Mouse (Mus musculus) kidney, embryonic 14.5 days (tissue): ENCODE results near the gene Mmadhc. TPM values are rescaled to one million over a fixed set of nuclear protein-coding genes. Genes with fewer than 3 reads are reported as not detected.
A peak's percentile ranks its signal among the peaks of the same experiment; 100 is the strongest.

ENCODE experiments used
- ATAC-seq: fragments of 200-750 bp; cut with Nextera tagmentation; 2 replicates; pipeline ENCODE4 v1.8.0; 2017; ENCODE audit warnings: moderate number of reproducible peaks, mild to moderate bottlenecking, moderate TSS enrichment, moderate library complexity; ENCODE audit not compliant: low FRiP score, low TSS enrichment
- H3K27ac ChIP-seq: fragments of 300-500 bp; sonication (generic); 2 replicates; pipeline ENCODE4 v1.5.1; 2014; ENCODE audit warnings: low read depth, mild to moderate bottlenecking, low read length, moderate library complexity, mixed read lengths
- H3K27me3 ChIP-seq: fragments of 300-500 bp; sonication (generic); 2 replicates; pipeline ENCODE4 v1.6.1; 2014; ENCODE audit warnings: mild to moderate bottlenecking, low read length; ENCODE audit not compliant: control insufficient read depth, insufficient read depth
- H3K36me3 ChIP-seq: fragments of 300-500 bp; sonication (generic); 2 replicates; pipeline ENCODE4 v1.6.1; 2014; ENCODE audit warnings: low read length, mixed read lengths; ENCODE audit not compliant: control insufficient read depth, insufficient read depth
- H3K4me1 ChIP-seq: fragments of 300-500 bp; sonication (generic); 2 replicates; pipeline ENCODE4 v1.6.1; 2014; ENCODE audit warnings: low read length, mixed read lengths; ENCODE audit not compliant: control insufficient read depth, insufficient read depth
- H3K4me2 ChIP-seq: fragments of 300-500 bp; sonication (generic); replicated peaks from 2 replicates; pipeline ENCODE4 v1.6.1; 2014; ENCODE audit warnings: low read depth, mild to moderate bottlenecking, low read length
- H3K4me3 ChIP-seq: fragments of 300-500 bp; sonication (generic); 2 replicates; pipeline ENCODE4 v1.5.1; 2014; ENCODE audit warnings: mild to moderate bottlenecking, low read length
- H3K9ac ChIP-seq: fragments of 300-500 bp; sonication (generic); 2 replicates; pipeline ENCODE4 v1.6.1; 2014; ENCODE audit warnings: low read depth, mild to moderate bottlenecking, low read length, moderate library complexity
- H3K9me3 ChIP-seq: fragments of 300-500 bp; sonication (generic); 2 replicates; pipeline ENCODE4 v1.6.1; 2016; ENCODE audit warnings: low read length; ENCODE audit not compliant: control insufficient read depth
- WGBS: fragments of 180-500 bp; shearing (Covaris S2); extraction: QIAGEN DNeasy Blood & Tissue Kit; methylation state at CpG from one replicate; pipeline ENCODE4 v1.1.7; 2014; 5-methylcytosine and 5-hydroxymethylcytosine counted together
- polyA plus RNA-seq: library from polyadenylated mRNA; unstranded; fragments of >200 nt; fragmentation: Nextera tagmentation; extraction: Ambion mirVana; gene quantifications from 2 replicates; pipeline ENCODE4 v1.2.1, GENCODE M21; 2014

Mmadhc gene
- polyA plus RNA-seq, 1 experiment from 2014 or later: 156 TPM

DNA sequence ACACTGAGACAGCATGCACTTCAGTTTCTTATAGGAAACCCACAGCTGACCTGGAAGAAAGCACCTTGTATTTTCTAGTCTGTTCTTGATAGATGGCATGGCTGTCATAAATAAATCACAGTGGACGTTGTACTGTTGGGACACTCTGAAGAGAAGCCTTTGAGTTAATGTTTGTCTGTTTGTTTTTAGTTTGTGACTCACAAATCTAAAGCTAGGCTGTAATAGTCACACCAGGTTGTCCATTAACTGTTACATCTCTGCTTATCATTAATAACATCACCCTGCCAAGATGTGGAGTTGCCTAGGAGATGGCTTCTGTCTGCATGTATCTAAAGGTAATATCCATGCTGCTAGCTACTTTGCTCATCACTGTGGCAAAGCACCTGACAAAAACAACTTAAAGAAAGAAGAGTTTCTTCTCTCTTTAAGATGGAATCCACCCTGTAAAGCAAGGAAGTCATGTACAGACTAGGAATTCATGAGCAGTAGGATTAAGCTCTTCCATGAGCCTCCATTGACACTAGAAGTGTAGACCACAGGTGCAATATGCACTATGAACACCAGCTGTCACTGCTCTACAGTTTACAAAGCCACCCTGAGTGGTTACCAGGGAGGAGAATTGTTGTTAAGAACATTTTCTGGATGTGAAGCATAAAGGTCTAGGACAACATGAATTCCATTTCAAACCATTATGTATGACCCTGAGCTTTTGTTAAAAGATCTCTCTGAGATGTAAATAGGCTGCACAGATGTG, 8.4 kb upstream of the Mmadhc start:
- Histone ChIP-seq H3K4me3 (no peak overlapping the region), H3K27me3 (no peaks in the 10 kb centered on the region), H3K36me3 (no peaks in the 10 kb centered on the region), H3K4me2 (no peak overlapping the region), H3K4me1 (no peaks in the 10 kb centered on the region), H3K27ac (no peak overlapping the region), H3K9ac (no peak overlapping the region), H3K9me3 (no peaks in the 10 kb centered on the region)
- WGBS: 26% methylated on average over 1 of the region's 1 CpGs
- no peak for ATAC-seq

DNA sequence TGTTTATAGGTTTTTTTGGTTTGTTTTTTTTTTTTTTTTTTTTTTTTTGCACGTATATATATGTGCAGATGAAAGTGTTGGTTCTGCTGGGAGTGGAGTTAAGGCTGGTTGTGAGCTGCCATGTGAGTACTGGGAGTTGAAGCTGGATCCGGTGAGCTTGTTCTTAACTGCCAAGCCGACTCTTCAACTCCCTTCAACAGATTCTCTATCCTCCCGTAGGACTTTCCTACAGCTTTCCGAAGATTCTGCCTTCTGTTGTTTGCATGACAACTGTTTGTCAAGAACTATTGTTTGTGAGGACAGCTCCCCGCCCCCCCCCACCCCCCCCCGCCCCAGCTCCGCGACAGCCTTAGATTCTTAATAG, 368 bp upstream of the Mmadhc start:
- ATAC-seq: 0 out of 2 replicates have a peak, but pooled peaks have one; percentile 29
- 0% methylated on average over 9 of the region's 9 CpGs for WGBS
- H3K36me3 ChIP-seq: peaks cover 3% of the 10 kb centered on the region; the same call in 1 of the 2 replicates

DNA sequence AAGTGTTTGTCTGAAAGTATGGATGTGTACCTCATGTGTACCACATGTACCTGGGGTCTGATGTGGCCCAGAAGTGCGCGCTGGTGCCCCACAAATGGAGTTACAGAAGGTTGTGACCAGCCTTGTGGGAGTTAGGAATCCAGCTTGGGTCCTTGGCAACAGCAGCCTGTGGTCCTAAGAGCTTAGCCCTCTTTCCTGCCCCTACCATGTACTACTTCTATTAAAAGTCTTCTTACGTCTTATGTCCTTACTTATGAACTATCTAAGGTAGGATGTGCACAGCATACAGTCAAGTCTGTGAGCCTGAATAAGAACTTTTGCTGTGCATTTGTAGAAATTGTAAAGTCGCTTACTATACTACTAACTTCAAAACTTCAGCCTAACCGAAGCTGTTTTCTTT, 1.0 kb downstream of the Mmadhc start:
- peak overlapping the region; percentile 80 for H3K4me3 ChIP-seq
- peaks cover 18% of the 10 kb centered on the region for H3K4me1 ChIP-seq
- ATAC-seq: no peak
- H3K4me2 ChIP-seq: peak overlapping the region; percentile 54
- no peaks in the 10 kb centered on the region for H3K9me3 ChIP-seq
- no peak overlapping the region for H3K27ac ChIP-seq
- H3K9ac ChIP-seq: peak overlapping the region; percentile 84
- peaks cover 12% of the 10 kb centered on the region for H3K36me3 ChIP-seq
- no peaks in the 10 kb centered on the region for H3K27me3 ChIP-seq
- 42% methylated on average over 5 of the region's 5 CpGs for WGBS

More for the DNA sequence above, 368 bp upstream of the Mmadhc start:
- Histone ChIP-seq H3K4me3 (peak overlapping the region; percentile 80), H3K27me3 (no peaks in the 10 kb centered on the region), H3K9ac (no peak overlapping the region; the same call in 1 of the 2 replicates), H3K9me3 (no peaks in the 10 kb centered on the region), H3K4me1 (peaks cover 18% of the 10 kb centered on the region), H3K27ac (no peak overlapping the region), H3K4me2 (peak overlapping the region; percentile 59)

DNA sequence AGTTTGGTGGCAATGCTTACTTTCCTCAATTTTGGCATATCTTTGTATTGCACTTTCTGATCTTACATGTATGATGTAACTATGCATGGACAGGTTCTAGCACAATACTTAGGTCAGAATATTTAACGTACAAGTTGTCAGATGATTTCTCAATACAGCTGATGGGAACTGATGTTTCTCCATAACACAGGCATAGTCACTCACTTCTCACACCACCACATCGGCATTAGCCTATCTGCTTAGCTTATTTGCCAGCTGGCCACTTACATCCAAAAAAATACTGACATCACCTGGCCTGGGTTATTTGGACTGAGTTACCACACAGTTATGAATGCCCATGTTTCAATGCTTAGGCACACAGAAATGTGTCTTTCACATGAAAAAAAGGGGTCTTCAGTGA, 2.5 kb downstream of the Mmadhc start:
- Histone ChIP-seq H3K4me2 (no peak overlapping the region), H3K4me1 (peaks cover 18% of the 10 kb centered on the region), H3K27me3 (no peaks in the 10 kb centered on the region), H3K27ac (no peak overlapping the region), H3K4me3 (no peak overlapping the region), H3K36me3 (peaks cover 23% of the 10 kb centered on the region), H3K9ac (no peak overlapping the region), H3K9me3 (no peaks in the 10 kb centered on the region)
- ATAC-seq: no peak
- 93% methylated on average over 2 of the region's 2 CpGs for WGBS

DNA sequence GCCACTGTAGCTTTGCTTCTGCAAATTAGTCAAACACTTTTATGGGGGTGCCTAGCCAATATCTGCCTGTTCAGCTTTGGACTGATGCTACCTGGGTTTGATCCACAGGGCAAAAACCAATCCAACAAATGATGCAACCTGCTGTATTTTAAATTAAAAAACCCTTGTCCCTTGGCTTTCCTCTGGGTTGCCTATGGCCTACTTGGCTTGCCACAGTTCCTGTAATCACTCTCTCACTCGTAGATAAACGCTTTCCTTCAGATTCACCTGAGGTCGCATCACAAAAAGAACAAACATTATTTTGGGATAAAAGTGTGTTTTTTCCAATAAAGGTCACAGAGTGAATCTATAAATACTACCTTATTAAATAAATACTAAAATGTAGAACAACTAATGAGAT, 3.0 kb downstream of the Mmadhc start:
- Histone ChIP-seq H3K9ac (no peak overlapping the region), H3K27ac (no peak overlapping the region), H3K4me1 (peaks cover 18% of the 10 kb centered on the region), H3K36me3 (peaks cover 28% of the 10 kb centered on the region), H3K4me2 (no peak overlapping the region), H3K27me3 (no peaks in the 10 kb centered on the region), H3K9me3 (no peaks in the 10 kb centered on the region), H3K4me3 (no peak overlapping the region)
- ATAC-seq: no peak
- 85% methylated on average over 3 of the region's 3 CpGs for WGBS

GRCm38 (mm10) chr2:50291901-50292300, 4.7 kb downstream of the Mmadhc start:
- ATAC-seq: no peak
- Histone ChIP-seq H3K36me3 (peaks cover 43% of the 10 kb centered on the region), H3K9ac (no peak overlapping the region), H3K27me3 (no peaks in the 10 kb centered on the region), H3K9me3 (no peaks in the 10 kb centered on the region), H3K4me1 (peaks cover 18% of the 10 kb centered on the region), H3K4me2 (no peak overlapping the region), H3K27ac (no peak overlapping the region), H3K4me3 (no peak overlapping the region)
- 69% methylated on average over 2 of the region's 2 CpGs for WGBS

DNA sequence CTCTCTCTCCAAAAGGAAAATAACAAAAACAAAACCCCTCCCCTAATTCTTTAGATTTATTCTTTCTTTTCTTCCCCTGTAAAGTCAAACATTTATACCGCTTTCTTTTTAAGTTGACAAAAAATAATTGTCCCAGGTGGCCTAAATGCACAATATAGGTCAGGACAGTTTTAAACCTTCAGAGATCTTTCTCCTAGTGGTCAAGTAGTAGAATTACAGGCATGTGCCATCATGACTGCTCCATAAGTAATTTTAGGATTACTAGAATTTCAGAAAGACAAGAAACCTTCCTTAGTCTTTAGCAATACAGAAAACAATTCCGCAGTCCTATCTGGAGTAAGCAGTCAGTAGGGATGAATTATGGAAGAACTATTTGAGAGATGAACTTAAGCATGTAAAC, 5.8 kb downstream of the Mmadhc start:
- Histone ChIP-seq H3K36me3 (peaks cover 50% of the 10 kb centered on the region), H3K9me3 (no peaks in the 10 kb centered on the region), H3K9ac (no peak overlapping the region), H3K4me3 (no peak overlapping the region), H3K4me1 (peaks cover 18% of the 10 kb centered on the region), H3K27me3 (no peaks in the 10 kb centered on the region), H3K27ac (no peak overlapping the region), H3K4me2 (no peak overlapping the region)
- 96% methylated on average over 2 of the region's 2 CpGs for WGBS
- no peak for ATAC-seq

- Histone ChIP-seq H3K27me3 (no peaks in the 10 kb centered on the region), H3K4me2 (no peak overlapping the region), H3K9me3 (no peaks in the 10 kb centered on the region), H3K27ac (no peak overlapping the region), H3K4me1 (no peaks in the 10 kb centered on the region), H3K36me3 (peaks cover 66% of the 10 kb centered on the region), H3K4me3 (no peak overlapping the region), H3K9ac (no peak overlapping the region)
- no peak for ATAC-seq
- WGBS: 86% methylated on average over 3 of the region's 3 CpGs
These were observed 11.8 kb downstream of the Mmadhc start for GRCm38 (mm10) chr2:50284781-50285180.

- H3K27ac ChIP-seq: no peak overlapping the region
- no peak overlapping the region for H3K4me2 ChIP-seq
- no peak; the same call in 1 of the 2 replicates for ATAC-seq
- no peaks in the 10 kb centered on the region for H3K27me3 ChIP-seq
- no peak overlapping the region for H3K9ac ChIP-seq
- H3K9me3 ChIP-seq: no peaks in the 10 kb centered on the region
- H3K36me3 ChIP-seq: peaks cover 69% of the 10 kb centered on the region
- 81% methylated on average over 5 of the region's 5 CpGs for WGBS
- H3K4me1 ChIP-seq: no peaks in the 10 kb centered on the region
- H3K4me3 ChIP-seq: no peak overlapping the region
These were observed 12.6 kb downstream of the Mmadhc start for GRCm38 (mm10) chr2:50284040-50284439.
